Mouse (Mus musculus) embryo, embryonic 9.5 days (tissue): ENCODE results near the gene Olfr1418.

Experiments used
- DNase-seq: peaks from one replicate; pipeline ENCODE4 v3.0.0-alpha.2; 2017; ENCODE audit errors: extremely low spot score

The Olfr1418 gene

DNA sequence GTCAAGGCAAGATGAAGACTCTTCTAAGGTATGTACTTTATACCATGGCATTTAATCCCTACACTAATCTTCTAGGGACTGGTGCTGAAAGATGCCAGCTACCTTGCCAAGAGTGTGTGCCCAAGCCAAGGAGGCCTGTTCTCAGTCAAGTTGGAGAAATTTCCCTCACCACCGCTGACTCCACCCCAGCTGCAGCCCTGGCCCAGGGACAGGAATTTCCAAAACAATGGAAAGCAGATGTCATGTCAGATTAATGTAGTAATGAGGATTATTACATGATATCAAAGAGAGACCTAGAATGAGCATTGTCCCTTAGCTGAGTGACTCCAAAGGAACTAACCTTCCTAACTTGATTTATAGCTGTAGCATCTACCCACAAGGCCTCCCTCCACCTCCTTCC, 50.0 kb downstream of the Olfr1418 start:
- no peak for DNase-seq

DNA sequence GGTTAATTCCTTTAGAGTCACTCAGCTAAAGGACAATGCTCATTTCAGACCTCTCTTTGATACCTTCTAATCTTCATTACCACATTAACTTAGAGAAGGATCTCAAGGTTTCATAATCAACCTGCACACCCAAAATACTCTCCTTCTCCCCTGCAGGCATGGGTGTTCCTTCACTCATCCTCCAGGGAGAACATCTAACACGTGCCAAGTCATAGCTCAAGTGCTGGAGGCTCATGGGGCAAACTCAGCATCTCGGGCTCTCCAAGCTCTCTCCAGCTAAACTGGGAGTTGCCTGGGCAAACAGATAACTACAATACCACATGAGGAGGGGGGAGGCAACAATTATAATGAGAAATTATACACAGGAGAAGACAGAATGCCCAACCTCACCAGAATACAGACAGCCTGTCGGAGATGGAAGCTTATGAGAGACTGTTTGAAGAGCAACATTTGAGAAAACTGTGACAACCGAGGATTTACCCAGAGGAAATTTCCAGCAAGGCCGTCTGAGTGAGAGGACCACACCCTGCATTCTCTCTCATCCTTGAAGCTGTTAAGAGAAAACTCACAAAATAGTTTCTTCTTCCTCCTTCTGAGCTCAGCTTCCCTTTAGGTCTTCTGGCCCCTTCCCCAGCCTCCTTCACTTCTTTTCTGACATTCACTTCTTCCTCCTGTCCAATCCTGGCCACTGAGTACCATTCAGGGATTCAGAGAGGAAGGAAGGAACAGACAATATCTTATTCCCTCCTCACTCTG, 50.7 kb downstream of the Olfr1418 start:
- no peak for DNase-seq

DNA sequence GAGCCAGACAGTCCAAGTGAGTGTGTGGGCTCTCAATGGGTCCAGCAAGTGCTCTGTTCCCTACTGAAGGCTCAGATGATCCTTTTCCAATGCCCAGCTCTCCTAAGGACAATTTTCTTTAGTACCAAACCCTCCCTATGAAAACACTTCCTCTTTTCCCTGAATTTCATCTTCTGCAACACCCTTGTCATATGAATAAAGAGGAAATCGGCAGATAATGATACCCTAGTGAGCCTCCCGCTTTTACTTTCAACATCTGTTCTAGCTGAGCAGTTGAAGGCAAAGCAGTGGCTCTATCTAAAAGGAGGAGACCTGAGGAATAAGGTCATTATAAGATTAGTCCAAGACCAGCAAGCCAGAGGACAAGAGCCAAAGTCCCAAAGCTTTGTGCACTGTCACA, 52.4 kb downstream of the Olfr1418 start:
- no peak for DNase-seq

GRCm38 (mm10) chr19:11807822-11808221, 53.0 kb downstream of the Olfr1418 start:
- DNase-seq, result no peak

DNA sequence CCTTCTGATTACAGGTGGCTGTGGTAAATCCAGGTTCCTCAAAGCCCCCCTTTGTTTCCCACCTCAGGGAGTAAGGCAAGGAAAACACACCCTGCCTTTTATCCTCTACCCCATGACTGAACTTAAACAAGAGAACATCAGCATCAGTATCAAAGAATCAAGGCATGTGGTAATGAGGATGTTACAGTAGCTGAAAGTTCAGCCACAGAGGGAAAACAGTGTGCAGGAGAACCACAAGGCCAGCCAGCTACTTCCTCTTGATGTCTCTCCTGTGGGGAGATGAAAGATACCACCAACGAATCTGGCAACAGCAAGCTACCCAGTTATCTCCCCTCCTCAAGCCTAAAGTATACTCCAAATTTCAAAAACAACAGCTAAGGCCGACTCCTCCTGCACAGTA, 53.6 kb downstream of the Olfr1418 start:
- no peak for DNase-seq

DNA sequence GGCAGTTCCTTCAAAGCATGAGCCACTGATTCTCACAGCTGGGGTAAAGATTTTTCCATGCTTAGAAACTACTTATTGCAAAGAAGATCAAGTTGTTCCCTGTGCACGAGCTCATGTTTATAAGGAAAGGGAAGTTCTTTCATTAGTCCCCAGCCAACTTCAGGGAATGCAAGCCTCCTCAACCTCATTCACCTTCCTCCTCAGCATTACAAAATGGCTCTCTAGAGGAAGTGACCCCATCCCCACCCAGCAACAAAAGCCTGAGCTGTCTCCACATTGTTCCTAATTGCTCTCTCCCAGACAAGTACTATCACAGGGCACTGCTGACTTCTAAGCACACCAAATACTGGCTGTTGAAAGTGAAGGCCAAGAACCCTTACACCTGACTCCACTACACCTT, 56.4 kb downstream of the Olfr1418 start:
- no peak for DNase-seq
